Mouse (Mus musculus) Muller cell, postnatal 12 days (primary cell): Measurements from ENCODE around the gene AI413582.

Source experiments
- DNase-seq: peaks from one replicate; pipeline ENCODE4 v3.0.0-alpha.2; 2015; ENCODE audit errors: inconsistent ontology term

The AI413582 gene

GRCm38 (mm10) chr17:27520557-27520956 is 45.0 kb downstream of the AI413582 start:
- no peak for DNase-seq

GRCm38 (mm10) chr17:27518700-27519595 is 46.6 kb downstream of the AI413582 start:
- DNase-seq = no peak

GRCm38 (mm10) chr17:27518296-27518695 is 47.3 kb downstream of the AI413582 start:
- DNase-seq = no peak

GRCm38 (mm10) chr17:27513916-27514762 is 51.4 kb downstream of the AI413582 start:
- DNase-seq = no peak
